ENCODE assay signal across 20 mouse cellular contexts in genomic region chr13:51653159-51653558, GRCm38 (mm10).
"Had no signal": no experiment of that assay in that cellular context is flagged by ENCODE, and none has a peak within 500 bp of the region (broad histone marks: within the 10 kb centered on the region; RNA-seq: fewer than 3 reads in every experiment).

No protein-coding gene starts in this region.

- H3K9me3 ChIP-seq: intestine, embryonic 15.5 days; limb, embryonic 10.5 days; limb, embryonic 13.5 days; midbrain, embryonic 10.5 days; midbrain, embryonic 13.5 days; neural tube, embryonic 13.5 days; stomach, embryonic 15.5 days had no signal

- H3K27me3 ChIP-seq: intestine, embryonic 15.5 days; limb, embryonic 13.5 days; midbrain, embryonic 13.5 days; neural tube, embryonic 13.5 days; stomach, embryonic 15.5 days had no signal

- DNase-seq: kidney, adult 18-20 months; layer of hippocampus, adult 9-11 months; lung, adult 2 months; lung, postnatal 14 days; lung, postnatal 4 days; retina, postnatal 1 day; right cerebral cortex, postnatal 25 days; spleen, adult 18-20 months; thymus, postnatal 25 days had no signal

- ATAC-seq: intestine, embryonic 15.5 days; midbrain, embryonic 13.5 days; midbrain, embryonic 16.5 days had no signal

- H3K4me3 ChIP-seq: layer of hippocampus, adult 2 months; limb, embryonic 13.5 days; midbrain, embryonic 13.5 days; myocyte; stomach, embryonic 15.5 days had no signal

- H3K27ac ChIP-seq: intestine, embryonic 15.5 days; kidney, postnatal 0 days; layer of hippocampus, adult 2 months; limb, embryonic 10.5 days; limb, embryonic 13.5 days; midbrain, embryonic 10.5 days; midbrain, embryonic 13.5 days; neural tube, embryonic 13.5 days; stomach, embryonic 15.5 days had no signal

- H3K9ac ChIP-seq: intestine, embryonic 15.5 days; limb, embryonic 13.5 days; midbrain, embryonic 13.5 days; stomach, embryonic 15.5 days had no signal
